Mouse (Mus musculus): ENCODE measurements around the gene Dynll2.

- TF ChIP-seq EP300 (IDR thresholded peaks at IDR 0.05), result no peak
- no peak for TF ChIP-seq CTCF (IDR thresholded peaks at IDR 0.05)
Observed at GRCm38 (mm10) chr11:87966214-87966613, 21.1 kb downstream of the Dynll2 start.

Data from lung, postnatal 0 days (tissue).